Mouse (Mus musculus) embryonic facial prominence, embryonic 14.5 days (tissue): ENCODE data around the gene Arhgap17. TPM values are rescaled to one million over a fixed set of nuclear protein-coding genes. Genes with fewer than 3 reads are reported as not detected.

Source experiments
- ATAC-seq: fragments of 200-750 bp; cut with Nextera tagmentation; 2 replicates; pipeline ENCODE4 v1.8.0; 2017; ENCODE audit warnings: low read depth, moderate number of reproducible peaks, moderate TSS enrichment
- DNase-seq: peaks from one replicate; pipeline ENCODE4 v3.0.0-alpha.2; 2015; ENCODE audit warnings: low spot score
- H3K27ac ChIP-seq: fragments of 300-500 bp; sonication (generic); replicated peaks from 2 replicates; pipeline ENCODE4 v1.5.1; 2014; ENCODE audit warnings: low read depth, mild to moderate bottlenecking, low read length, moderate library complexity
- H3K27me3 ChIP-seq: fragments of 300-500 bp; sonication (generic); replicated peaks from 2 replicates; pipeline ENCODE4 v1.6.1; 2014; ENCODE audit warnings: low read length; ENCODE audit not compliant: control insufficient read depth, insufficient read depth
- H3K36me3 ChIP-seq: fragments of 300-500 bp; sonication (generic); 2 replicates; pipeline ENCODE4 v1.6.1; 2014; ENCODE audit warnings: low read length, mixed read lengths; ENCODE audit not compliant: control insufficient read depth, insufficient read depth
- H3K4me1 ChIP-seq: fragments of 300-500 bp; sonication (generic); 2 replicates; pipeline ENCODE4 v1.6.1; 2014; ENCODE audit warnings: antibody characterized with exemption, low read length; ENCODE audit not compliant: control insufficient read depth, insufficient read depth
- H3K4me2 ChIP-seq: fragments of 300-500 bp; sonication (generic); 2 replicates; pipeline ENCODE4 v1.6.1; 2014; ENCODE audit warnings: low read depth, mild to moderate bottlenecking, low read length, moderate library complexity, mixed read lengths
- H3K4me3 ChIP-seq: fragments of 300-500 bp; sonication (generic); 2 replicates; pipeline ENCODE4 v1.5.1; 2014; ENCODE audit warnings: low read depth, mild to moderate bottlenecking, low read length
- H3K9ac ChIP-seq: fragments of 300-500 bp; sonication (generic); 2 replicates; pipeline ENCODE4 v1.6.1; 2014; ENCODE audit warnings: low read depth, mild to moderate bottlenecking, low read length, moderate library complexity, mixed read lengths
- H3K9me3 ChIP-seq: fragments of 300-500 bp; sonication (generic); 2 replicates; pipeline ENCODE4 v1.6.1; 2016; ENCODE audit warnings: low read length; ENCODE audit not compliant: control insufficient read depth
- WGBS: fragments of 180-500 bp; shearing (Covaris S2); extraction: QIAGEN DNeasy Blood & Tissue Kit; methylation state at CpG from one replicate; pipeline ENCODE4 v1.1.7; 2014; 5-methylcytosine and 5-hydroxymethylcytosine counted together
- polyA plus RNA-seq: library from polyadenylated mRNA; unstranded; fragments of >200 nt; fragmentation: Nextera tagmentation; extraction: Ambion mirVana; gene quantifications from 2 replicates; pipeline ENCODE4 v1.2.1, GENCODE M21; 2014

The Arhgap17 gene
- polyA plus RNA-seq, 1 experiment from 2014 or later: 24.4 TPM

DNA sequence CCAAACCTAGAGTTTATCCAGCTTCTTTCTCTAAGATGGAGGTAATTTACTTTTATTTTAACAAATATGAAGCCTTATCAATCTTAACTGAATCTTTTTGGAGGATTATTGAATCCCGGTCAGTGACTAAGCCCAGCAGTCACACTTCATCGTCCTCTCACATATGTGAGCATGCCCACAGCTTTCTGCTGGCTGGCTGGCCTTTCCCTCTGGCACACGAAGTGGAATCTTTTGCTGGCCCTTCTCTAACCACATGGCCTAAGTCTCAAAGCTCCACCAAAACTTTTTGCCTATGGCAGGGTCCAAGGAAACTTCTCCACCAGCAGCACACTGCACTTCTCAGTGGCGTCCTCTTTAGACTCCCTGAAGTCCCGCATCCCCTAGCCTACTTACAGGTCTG, 27.8 kb downstream of the Arhgap17 start:
- Histone ChIP-seq H3K9ac (no peak overlapping the region), H3K27ac (peak overlapping the region; percentile 46), H3K27me3 (no peaks in the 10 kb centered on the region), H3K9me3 (no peaks in the 10 kb centered on the region), H3K4me1 (peaks cover 17% of the 10 kb centered on the region; the same call in 1 of the 2 replicates), H3K4me2 (no peak overlapping the region), H3K36me3 (no peaks in the 10 kb centered on the region), H3K4me3 (no peak overlapping the region)
- DNase-seq (no peak), ATAC-seq (no peak)
- WGBS: 55% methylated on average over 5 of the region's 5 CpGs

DNA sequence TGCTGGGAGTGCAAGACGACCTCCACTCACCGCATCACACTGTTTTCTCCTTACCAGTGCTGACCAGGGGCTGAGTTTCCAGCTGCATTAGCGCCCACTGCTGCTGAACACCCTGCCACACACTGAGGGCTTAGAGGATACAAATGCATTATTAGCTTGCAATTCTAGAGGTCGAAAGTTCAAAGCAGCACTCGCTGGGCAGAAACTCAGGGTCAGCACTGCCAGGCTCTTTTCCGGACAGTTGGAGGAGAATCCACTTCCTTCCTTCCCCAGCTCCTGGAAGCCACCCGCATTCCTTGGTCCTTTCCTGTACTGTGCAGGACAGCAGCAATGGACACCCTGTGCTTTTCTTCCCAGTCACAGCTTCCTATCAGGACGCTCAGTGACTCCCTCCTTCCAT, 31.4 kb downstream of the Arhgap17 start:
- no peak overlapping the region for H3K27ac ChIP-seq

DNA sequence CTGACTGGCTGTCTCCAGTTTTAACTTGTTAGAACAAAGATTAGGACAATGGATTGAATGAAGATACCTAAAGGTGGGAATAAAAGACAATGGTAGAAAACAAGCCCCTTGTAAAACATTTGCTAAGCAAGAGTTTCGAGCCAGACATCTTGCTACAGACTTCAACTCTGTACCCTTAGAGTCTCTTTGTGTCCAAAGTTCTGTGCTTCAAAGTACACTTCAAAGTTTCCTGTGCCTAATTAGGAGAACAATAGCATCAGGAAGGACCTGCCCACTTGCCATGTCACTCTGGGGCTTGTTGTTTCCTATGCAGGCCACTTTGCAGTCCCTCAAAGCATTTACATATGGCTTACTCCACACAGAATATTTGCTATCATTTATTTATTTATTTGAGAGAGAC, 33.4 kb downstream of the Arhgap17 start:
- H3K4me3 ChIP-seq: no peak overlapping the region
- no peak overlapping the region for H3K9ac ChIP-seq
- ATAC-seq: no peak
- H3K4me2 ChIP-seq: no peak overlapping the region
- 72% methylated on average over 1 of the region's 1 CpGs for WGBS
- 0 out of 2 replicates have a peak overlapping the region, but pooled peaks have one; percentile 33 for H3K27ac ChIP-seq
- H3K36me3 ChIP-seq: no peaks in the 10 kb centered on the region
- no peak for DNase-seq
- peaks cover 9% of the 10 kb centered on the region; the same call in 1 of the 2 replicates for H3K4me1 ChIP-seq
- H3K9me3 ChIP-seq: no peaks in the 10 kb centered on the region
- H3K27me3 ChIP-seq: no peaks in the 10 kb centered on the region

More for the DNA sequence above, 31.4 kb downstream of the Arhgap17 start:
- H3K9me3 ChIP-seq: no peaks in the 10 kb centered on the region
- H3K4me2 ChIP-seq: no peak overlapping the region
- H3K9ac ChIP-seq: no peak overlapping the region
- H3K4me1 ChIP-seq: peaks cover 17% of the 10 kb centered on the region; the same call in 1 of the 2 replicates
- no peak overlapping the region for H3K4me3 ChIP-seq
- DNase-seq (no peak), ATAC-seq (no peak)
- H3K36me3 ChIP-seq: no peaks in the 10 kb centered on the region
- WGBS: 48% methylated on average over 8 of the region's 8 CpGs
- no peaks in the 10 kb centered on the region for H3K27me3 ChIP-seq

DNA sequence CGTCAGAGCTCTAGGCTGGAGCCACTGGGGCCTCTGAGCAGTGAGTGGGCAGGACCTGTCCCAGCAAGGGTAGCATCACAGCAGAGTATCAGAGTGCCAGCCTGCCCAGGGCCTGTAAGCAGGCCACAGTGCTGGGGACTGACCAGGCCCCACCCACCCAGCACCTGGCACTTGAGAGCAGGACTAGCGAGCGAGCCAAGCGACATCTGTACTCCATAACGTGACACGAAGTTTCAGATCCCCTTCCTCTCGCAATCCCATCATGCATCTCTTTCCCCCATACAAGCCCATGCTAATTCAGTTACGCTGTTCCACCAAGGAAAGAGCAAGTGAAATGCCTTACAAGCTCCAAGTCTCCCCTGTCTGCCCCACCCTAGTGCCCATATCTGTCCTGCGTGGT, 39.2 kb downstream of the Arhgap17 start:
- Histone ChIP-seq H3K36me3 (peaks cover 11% of the 10 kb centered on the region; the same call in 1 of the 2 replicates), H3K27ac (no peak overlapping the region), H3K4me2 (no peak overlapping the region), H3K27me3 (no peaks in the 10 kb centered on the region), H3K9ac (no peak overlapping the region), H3K4me3 (no peak overlapping the region), H3K4me1 (no peaks in the 10 kb centered on the region), H3K9me3 (no peaks in the 10 kb centered on the region)
- 84% methylated on average over 9 of the region's 9 CpGs for WGBS
- DNase-seq (no peak), ATAC-seq (no peak)

DNA sequence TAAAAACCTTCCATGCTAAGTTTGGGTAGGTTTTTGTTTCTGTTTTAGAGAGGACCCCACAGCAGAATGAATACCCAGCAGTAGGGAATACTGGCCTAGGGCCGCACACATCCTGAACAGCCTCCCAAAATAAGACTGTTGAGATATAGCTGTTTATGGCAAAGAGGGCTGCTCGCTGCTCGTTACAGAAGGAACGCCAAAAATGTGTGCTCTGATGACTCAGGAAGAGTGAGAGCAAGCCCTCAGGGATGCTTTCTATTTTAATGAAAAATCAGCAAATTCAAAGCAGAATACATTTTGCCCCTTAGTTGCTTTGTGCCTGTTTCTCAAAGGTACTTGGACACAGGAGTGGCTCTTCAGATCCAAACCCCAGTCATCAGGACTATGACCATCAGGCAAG, 41.8 kb downstream of the Arhgap17 start:
- H3K4me3 ChIP-seq: no peak overlapping the region
- ATAC-seq (no peak), DNase-seq (peak; percentile 22)
- WGBS: 54% methylated on average over 4 of the region's 4 CpGs
- H3K9me3 ChIP-seq: no peaks in the 10 kb centered on the region
- no peaks in the 10 kb centered on the region for H3K4me1 ChIP-seq
- H3K36me3 ChIP-seq: peaks cover 20% of the 10 kb centered on the region
- no peak overlapping the region for H3K9ac ChIP-seq
- no peak overlapping the region for H3K27ac ChIP-seq
- no peaks in the 10 kb centered on the region for H3K27me3 ChIP-seq
- H3K4me2 ChIP-seq: no peak overlapping the region

DNA sequence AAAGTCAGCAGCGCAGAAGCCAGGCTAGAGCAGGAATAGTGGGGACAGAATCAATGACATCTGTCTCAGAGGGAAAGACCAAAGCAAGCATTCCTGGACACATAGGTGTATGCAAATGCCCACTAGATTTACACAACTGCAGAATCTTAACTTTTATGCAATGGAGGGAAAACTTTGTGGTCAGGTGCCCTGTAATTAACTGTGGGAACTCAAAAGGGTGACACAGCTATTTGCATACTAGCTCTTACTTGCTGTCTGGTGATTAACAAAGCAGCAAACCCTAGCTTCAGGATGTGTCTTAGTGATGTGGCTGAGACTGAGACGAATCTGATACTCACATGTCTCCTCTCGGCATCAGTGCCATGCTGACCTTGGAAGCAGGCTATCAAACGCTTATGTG, 42.8 kb downstream of the Arhgap17 start:
- no peak overlapping the region for H3K4me2 ChIP-seq
- no peak overlapping the region for H3K27ac ChIP-seq
- 80% methylated on average over 4 of the region's 4 CpGs for WGBS
- DNase-seq: no peak
- H3K4me1 ChIP-seq: no peaks in the 10 kb centered on the region
- H3K27me3 ChIP-seq: no peaks in the 10 kb centered on the region
- peaks cover 27% of the 10 kb centered on the region for H3K36me3 ChIP-seq
- no peak overlapping the region for H3K4me3 ChIP-seq
- no peak for ATAC-seq
- no peaks in the 10 kb centered on the region for H3K9me3 ChIP-seq
- no peak overlapping the region for H3K9ac ChIP-seq

DNA sequence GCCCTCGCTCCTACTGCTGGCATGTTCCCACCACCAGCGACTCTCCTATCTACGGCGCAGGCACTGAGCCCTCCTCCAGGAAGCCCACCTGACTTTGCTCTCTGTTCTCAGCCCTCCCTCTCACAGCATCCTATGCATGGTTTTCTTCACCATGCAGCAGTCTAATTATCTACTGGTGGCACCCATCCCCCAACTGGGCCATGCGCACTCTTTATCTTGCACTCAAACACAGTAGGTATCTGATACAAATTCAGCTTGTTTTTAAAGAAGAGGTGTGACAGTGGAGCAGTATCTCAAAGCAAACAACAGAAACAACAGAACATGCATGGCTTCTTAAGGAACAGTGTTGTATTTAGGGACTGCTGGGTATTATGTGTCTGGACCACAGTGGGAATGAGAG, 43.7 kb downstream of the Arhgap17 start:
- Histone ChIP-seq H3K36me3 (peaks cover 36% of the 10 kb centered on the region), H3K4me2 (no peak overlapping the region), H3K9me3 (no peaks in the 10 kb centered on the region), H3K4me3 (no peak overlapping the region), H3K27ac (no peak overlapping the region), H3K27me3 (no peaks in the 10 kb centered on the region), H3K4me1 (no peaks in the 10 kb centered on the region), H3K9ac (no peak overlapping the region)
- ATAC-seq (no peak), DNase-seq (no peak)
- 92% methylated on average over 5 of the region's 5 CpGs for WGBS

DNA sequence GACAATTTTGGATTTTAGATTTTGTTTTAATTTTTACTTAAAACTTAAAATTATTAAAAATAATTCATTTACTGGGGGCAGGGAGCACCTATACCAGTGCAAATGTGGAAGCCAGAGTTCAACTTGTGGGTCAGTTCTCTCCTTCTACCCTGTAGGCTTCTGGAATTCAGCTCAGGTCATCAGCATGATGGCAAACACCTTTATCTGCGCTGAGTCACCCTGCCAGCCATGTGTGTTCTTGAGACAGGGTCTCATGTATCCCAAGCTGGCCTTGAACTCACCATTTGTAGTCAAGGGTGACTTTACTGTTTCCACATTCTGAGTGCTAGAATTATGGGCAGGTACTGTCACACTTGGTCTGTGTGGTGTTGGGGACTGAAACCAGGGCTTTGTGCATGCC, 45.6 kb downstream of the Arhgap17 start:
- Histone ChIP-seq H3K4me3 (no peak overlapping the region), H3K4me1 (no peaks in the 10 kb centered on the region), H3K27ac (no peak overlapping the region), H3K4me2 (no peak overlapping the region), H3K36me3 (peaks cover 51% of the 10 kb centered on the region), H3K27me3 (no peaks in the 10 kb centered on the region), H3K9me3 (no peaks in the 10 kb centered on the region), H3K9ac (no peak overlapping the region)
- WGBS: 95% methylated on average over 1 of the region's 1 CpGs
- ATAC-seq: no peak
- no peak for DNase-seq

DNA sequence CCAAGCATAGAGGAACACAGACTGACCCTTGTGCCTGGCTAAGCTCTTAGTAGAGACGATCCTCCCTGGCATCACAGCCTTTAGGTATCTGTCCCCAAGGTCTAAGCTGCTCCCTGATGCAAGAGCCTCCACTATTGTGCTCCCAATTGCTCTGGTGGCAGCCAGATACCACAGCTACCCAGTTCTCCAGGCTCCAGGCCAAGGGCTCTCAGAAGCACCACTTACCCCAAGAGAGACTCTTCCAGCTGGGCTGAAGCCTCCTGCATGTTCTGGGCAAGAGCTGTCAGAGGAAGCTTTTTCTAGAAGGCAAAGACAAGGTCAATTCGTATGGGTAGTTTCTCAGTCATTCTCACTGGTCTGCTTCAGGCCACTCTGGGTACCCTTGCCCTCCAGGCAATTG, 46.3 kb downstream of the Arhgap17 start:
- no peak overlapping the region for H3K4me3 ChIP-seq
- H3K4me1 ChIP-seq: no peaks in the 10 kb centered on the region
- no peak for ATAC-seq
- H3K9me3 ChIP-seq: no peaks in the 10 kb centered on the region
- no peak overlapping the region for H3K9ac ChIP-seq
- no peak for DNase-seq
- H3K27me3 ChIP-seq: no peaks in the 10 kb centered on the region
- H3K27ac ChIP-seq: no peak overlapping the region
- H3K4me2 ChIP-seq: no peak overlapping the region
- peaks cover 58% of the 10 kb centered on the region for H3K36me3 ChIP-seq
- WGBS: 82% methylated on average over 2 of the region's 2 CpGs
